Mouse (Mus musculus) heart, postnatal 36 days (tissue): ENCODE data around the gene Nr4a1. TPM values are rescaled to one million over a fixed set of nuclear protein-coding genes. Genes with fewer than 3 reads are reported as not detected.

ENCODE experiments used
- DNase-seq, 2 experiments: peaks; one replicate each; pipeline ENCODE4 v3.0.0; 2021 to 2022
- intact Hi-C: fragments of 180-260 bp; cut with DNase I; formaldehyde crosslinking; loops from one replicate; pipeline ENCODE4 v1.15.1; 2025
- total RNA-seq, 2 experiments: library from RNA; stranded (reverse); gene quantifications; 2 replicates each; pipeline ENCODE4 v1.2.3; 2021

The Nr4a1 gene
- total RNA-seq, 2 experiments from 2014 or later = 5.2 to 98.5 TPM

DNA sequence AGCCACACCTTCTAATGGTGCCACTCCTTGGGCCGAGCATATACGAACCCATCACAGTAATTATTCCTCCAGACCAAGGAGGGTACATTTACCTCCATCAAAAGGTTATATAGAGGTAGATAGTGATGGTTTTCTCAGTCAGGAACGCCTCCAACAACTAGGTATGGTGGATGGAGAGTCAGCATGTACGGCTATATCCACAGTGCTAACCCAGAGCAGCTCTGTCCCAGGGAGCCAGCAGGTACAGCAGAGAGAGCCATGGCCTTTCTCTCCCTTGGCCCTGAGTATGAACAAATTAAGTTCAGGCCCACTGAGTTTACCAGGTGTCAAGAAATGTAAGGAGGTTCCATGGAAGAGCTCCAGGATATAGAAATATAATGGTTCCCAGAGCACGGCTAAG, 2.1 kb upstream of the Nr4a1 start:
- intact Hi-C loops = no loop called here
- no peak for DNase-seq

- intact Hi-C loops = no loop called here
- no peak for DNase-seq
Measured at GRCm38 (mm10) chr15:101252614-101253013, 1.5 kb upstream of the Nr4a1 start.

DNA sequence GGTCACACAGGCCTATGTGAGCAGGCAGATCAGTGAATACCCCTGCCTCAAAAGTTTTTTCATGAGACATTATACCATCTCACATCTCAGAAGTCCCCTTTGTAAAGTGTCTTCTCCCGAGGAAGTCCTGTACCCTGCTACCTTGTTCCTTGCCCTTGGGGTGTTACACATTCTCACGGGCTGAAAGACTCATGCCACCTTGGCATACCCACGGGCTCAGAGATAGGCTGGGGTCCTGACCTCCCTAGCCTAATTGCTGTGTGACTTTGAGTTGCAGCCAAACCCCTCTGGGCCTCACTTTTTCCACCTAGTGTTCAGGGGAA, 545 bp upstream of the Nr4a1 start:
- intact Hi-C loops = no loop called here
- no peak for DNase-seq

DNA sequence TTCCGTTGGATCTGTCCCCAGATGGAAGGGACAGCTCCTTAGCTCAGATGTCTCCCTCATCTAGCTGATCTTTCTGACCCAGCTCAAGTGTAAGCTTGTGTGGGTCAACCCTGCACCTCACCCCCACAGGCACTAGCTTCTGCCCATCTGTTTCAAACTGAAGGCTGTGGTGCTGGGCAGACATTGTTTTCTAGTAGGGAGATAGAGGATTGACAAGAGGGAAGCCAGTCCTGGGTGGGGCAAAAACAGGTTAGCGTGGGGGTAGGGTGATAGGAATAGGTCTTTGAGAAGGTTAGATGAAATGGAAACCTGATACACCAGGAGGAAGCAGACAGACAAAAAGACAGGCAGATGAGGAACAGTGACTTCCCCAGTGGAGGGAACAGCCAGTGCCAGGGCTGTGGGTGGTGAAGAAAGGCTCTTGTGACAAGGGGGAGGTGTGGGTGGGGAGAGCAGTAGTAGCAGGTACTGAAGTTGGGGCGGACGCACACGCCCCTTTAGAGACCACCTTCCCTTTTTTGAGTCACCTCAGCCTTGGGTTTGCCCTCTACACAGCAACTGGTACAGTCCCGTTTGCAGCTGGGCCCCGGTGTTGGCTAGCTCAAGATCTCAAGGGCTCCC, 1.9 kb downstream of the Nr4a1 start:
- DNase-seq = no peak
- intact Hi-C loops = no loop called here

DNA sequence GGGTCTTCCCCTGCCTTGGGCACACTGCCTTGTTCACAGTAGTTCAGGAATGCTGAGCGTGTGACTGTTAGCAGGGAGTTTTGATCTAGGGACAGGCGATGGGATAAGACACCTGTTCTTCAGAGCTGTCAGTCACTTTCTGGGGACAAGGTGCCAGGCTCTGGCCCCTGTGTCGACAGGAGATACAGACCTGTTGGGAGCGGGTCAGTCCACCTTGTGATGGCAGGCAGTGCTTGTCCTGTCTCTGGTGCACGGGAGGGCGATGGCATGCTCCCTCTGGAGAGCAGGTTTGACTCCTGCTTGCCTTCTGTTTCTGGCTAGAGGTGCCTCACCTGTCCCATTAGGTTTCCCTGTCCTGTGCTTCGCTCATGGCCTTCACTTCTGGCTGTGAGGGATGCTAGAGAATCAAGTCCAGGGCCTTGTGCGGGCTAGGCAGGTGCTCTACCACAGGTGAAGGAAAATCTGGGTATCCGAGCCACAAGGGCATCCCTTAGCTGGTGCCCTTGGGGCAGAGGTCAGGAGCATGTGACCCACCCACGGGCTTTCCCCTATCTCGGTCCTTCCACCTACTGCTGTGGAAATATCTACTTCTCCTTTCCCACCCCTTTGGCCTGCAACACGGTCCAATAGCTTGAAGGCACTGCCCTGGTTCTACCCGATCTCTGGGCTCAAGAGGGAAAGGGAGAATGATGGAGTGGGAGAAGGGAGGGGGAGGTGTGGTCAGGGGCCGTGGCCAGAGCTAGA, 2.6 kb downstream of the Nr4a1 start:
- DNase-seq = no peak

DNA sequence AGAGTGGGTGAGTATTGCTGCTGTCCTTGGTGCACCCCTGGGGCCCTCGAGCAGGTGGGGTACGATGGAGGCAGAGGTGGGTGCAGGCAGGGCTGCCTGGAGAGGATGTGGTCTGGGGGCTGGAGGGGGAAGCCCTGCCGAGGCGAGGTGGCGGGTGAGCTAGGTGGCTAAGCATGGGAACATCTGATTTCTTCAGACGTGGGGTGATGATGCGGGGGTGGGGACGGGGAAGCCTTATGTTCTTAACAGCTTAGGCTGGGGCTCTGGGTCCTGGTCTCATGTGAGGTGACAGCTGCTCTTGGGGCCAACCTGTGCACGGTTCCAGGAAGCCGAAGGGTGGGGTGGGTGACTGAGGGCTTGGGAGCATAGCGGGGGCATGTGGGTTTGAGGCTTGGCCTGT, 4.4 kb downstream of the Nr4a1 start:
- intact Hi-C loops = no loop called here
- DNase-seq = no peak

More for the DNA sequence above, 2.6 kb downstream of the Nr4a1 start:
- intact Hi-C loops = no loop called here

GRCm38 (mm10) chr15:101259922-101260321, 5.9 kb downstream of the Nr4a1 start:
- no peak for DNase-seq
- intact Hi-C loops = loop anchor here (1.0 kb wide), 1 partner anchor 19 kb away; no protein-coding TSS in a partner anchor

- intact Hi-C loops = loop anchor here (1.0 kb wide), 1 partner anchor 19 kb away; no protein-coding TSS in a partner anchor
- DNase-seq = peak; percentile 82 to 86
Measured at GRCm38 (mm10) chr15:101260387-101260786, 6.3 kb downstream of the Nr4a1 start.

DNA sequence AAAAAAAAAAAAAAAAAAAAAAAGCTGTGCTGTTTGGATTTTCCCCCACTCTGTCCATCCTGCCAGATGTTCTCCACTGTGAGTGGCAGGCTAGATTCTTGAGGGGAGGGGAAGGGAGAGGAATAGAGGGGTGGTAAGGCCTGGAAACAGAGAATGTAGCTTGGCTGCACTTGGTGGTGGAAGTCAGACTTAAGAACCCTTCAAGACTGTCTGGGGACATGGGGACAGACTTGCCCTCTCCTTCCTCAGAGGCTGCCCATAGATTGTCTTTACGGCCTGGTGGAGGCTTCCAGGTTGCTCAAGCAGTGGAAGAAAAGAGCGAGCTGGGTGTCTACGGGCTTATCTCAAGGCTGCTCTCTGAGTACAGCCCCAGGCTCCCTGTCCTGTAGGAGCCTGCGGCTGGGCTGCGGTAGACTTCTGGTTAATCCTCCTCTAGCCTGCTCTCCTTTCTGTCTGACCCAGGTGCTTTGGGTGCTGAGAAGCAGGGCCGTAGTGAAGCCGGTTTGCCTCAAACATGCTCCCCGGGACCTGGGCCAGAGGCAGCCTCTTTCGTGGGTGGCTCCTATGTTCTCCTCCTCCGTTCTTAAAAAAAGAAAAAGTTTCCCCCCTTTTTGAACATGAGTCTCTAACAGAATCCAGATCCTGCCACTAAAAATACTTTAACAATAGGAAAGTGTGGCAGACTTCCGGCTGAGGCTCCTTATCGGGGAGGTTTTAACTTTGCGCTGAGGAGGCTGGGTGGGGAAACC, 7.0 kb downstream of the Nr4a1 start:
- peak; percentile 58 to 60 for DNase-seq
- intact Hi-C loops = loop anchor here (1.0 kb wide), 1 partner anchor 20 kb away; no protein-coding TSS in a partner anchor

- intact Hi-C loops = no loop called here
- DNase-seq = no peak
Measured at GRCm38 (mm10) chr15:101262502-101262901, 8.4 kb downstream of the Nr4a1 start.

DNA sequence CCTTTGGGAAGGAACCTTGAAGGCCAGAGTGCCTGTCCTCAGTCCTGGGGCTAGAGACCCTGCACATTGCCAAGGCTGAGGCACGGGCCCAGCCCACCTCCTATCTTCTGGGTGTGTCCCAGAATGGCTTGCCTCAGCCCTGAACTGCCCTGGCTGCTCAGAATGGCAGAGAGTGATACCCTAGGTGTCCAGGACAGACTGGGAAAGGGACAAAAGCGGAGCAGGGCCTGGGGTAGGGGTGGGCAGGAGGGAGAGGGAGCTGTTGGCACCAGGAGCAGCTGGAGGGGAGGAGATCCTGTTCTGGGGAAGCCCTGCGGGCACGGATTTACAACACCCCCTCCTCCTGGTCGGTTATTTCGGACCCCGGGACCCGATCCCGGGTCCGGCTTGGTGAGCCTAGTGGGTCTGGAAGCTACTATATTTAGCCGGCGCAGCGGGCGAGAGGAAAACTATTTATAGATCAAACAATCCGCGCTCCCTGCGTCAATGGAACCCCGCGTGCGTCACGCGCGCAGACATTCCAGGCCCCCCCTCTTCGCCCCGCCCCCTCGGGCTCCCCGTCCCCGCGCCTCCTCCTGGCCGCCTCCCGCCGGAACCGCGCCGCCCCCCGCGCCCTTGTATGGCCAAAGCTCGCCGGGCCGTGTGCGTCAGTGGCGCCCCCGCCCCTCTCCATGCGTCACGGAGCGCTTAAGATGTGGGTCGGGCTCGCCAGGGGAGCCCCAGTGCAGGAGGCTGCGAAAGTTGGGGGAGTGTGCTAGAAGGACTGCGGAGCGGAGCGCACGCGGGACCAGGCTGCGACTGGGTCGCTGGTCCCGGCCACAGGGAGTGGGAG, 12.3 kb downstream of the Nr4a1 start:
- intact Hi-C loops = loop anchor here (1.0 kb wide), 1 partner anchor 20 kb away; no protein-coding TSS in a partner anchor
- peak; percentile 96 to 97 for DNase-seq

DNA sequence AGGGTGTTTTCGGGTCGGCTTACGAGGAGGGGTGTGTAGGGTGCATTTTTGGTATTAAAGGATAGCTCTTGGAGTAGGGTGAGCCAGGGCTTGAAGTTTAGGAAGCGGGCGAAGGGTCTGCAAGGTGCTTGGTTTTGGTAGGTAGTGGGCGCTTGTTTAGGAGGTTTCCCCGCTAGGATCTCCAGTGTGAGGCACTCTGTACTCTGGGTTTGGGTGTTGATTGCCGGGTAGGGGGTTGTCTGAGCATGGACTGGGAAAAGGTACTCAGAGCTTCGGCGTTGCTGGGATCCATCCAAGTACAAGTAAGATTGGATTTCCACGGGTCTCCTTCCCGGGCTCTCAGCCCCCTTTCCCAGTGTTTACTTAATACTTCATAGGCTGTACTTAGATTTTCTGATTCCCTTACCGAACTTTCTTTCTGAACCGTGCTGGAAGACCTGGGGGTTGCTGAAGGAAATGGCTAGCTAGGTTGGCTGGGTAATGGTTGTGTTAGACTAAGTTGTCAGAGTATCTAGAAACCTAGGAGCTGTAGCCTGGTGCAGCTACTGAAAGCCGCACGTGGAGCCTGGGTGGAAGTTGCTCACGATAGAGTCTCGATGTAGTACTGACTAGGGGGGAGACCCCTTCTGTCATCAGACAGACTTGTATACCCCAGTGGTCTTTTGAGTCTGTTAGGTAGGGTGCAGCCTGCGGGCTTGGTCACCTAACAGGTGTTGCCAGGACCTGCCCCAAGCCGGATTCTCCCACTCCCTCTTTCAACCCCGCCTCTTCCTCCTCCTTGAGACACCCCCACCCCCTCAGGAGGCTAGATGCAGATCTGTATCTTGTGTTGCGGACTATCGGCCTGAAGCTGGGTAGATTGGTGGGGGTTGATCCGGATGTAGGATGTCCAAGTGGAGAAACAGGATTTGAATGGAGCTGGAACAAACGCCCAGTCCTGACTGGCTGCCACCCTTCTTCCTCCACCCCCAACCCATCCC, 13.3 kb downstream of the Nr4a1 start:
- intact Hi-C loops = no loop called here
- peak; percentile 35 to 44 for DNase-seq

DNA sequence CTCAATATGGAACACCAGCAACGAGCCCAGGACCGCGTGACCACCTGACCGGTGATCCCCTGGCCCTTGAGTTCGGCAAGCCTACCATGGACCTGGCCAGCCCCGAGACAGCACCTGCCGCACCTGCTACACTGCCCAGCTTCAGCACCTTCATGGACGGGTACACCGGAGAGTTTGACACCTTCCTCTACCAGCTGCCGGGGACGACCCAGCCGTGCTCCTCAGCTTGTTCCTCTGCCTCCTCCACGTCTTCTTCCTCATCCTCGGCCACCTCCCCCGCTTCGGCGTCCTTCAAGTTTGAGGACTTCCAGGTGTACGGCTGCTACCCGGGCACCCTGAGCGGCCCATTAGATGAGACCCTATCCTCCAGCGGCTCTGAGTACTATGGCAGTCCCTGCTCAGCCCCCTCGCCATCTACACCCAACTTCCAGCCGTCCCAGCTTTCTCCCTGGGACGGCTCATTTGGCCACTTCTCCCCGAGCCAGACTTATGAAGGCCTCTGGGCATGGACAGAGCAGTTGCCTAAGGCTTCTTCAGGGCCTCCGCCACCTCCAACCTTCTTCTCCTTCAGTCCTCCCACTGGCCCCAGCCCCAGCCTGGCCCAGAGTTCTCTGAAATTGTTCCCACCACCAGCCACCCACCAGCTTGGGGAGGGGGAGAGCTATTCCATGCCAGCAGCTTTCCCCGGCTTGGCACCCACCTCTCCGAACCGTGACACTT, 16.2 kb downstream of the Nr4a1 start:
- intact Hi-C loops = no loop called here

GRCm38 (mm10) chr15:101271107-101271506, 17.0 kb downstream of the Nr4a1 start:
- intact Hi-C loops = no loop called here
- DNase-seq = no peak

More for the DNA sequence above, 16.2 kb downstream of the Nr4a1 start:
- DNase-seq = no peak

DNA sequence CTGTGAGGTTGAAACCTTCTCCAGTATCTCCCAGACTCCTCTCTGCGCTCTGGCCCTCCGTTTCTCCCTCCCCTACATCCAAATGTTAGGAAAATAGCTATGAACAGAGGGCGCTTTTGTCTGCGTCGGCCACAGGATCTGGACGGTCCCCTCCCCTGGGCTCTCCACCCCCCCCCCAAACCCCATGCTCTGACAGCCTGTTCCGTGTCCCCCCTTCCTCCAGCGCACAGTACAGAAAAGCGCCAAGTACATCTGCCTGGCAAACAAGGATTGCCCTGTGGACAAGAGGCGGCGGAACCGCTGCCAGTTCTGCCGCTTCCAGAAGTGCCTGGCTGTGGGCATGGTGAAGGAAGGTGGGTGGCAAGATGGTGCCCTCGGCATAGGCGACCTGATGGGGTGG, 17.4 kb downstream of the Nr4a1 start:
- intact Hi-C loops = no loop called here
- no peak for DNase-seq

DNA sequence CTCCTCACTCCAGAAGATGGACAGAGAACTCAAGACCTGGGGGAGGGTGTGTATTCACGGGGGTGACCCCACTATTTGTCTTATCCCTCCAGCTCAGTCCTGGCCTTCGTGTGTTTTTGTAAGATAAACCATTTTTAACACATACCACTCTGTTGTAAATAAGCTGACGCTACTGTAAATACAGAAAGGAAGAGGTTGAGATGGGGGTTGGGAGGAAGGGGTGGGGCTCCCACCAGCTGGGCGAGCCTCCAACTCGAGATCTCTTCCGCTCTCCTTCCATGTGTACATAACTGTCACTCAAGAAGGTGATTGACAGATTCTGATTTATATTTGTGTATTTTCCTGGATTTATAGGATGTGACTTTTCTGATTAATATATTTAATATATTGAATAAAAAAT, 20.3 kb downstream of the Nr4a1 start:
- intact Hi-C loops = no loop called here

GRCm38 (mm10) chr15:101277351-101277899, 23.4 kb downstream of the Nr4a1 start:
- DNase-seq = no peak
- intact Hi-C loops = no loop called here

More for the DNA sequence above, 20.3 kb downstream of the Nr4a1 start:
- no peak for DNase-seq

DNA sequence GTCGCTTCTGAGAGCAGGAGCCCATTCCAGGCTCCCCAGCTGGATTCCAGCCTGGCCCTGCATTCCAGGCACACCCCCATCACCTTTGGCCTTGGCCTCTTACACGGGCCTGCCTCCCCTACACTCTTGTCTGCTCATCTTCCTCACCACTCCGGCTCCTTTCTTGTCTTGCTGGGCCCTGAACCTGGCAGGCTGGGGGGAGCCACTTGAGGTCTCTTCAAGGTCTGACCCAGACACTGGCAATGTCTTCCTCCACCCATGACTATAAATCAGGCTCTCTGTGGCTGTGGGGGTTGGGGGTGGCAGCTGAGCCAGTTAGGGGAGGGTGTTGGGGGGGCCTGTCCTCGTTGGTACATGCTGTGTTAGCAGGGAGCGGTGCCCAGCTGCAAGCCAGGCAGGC, 24.5 kb downstream of the Nr4a1 start:
- intact Hi-C loops = no loop called here
- DNase-seq = no peak
